Mouse (Mus musculus) bone marrow macrophage, adult 2 months (primary cell): ENCODE data around the gene Med20. TPM values are rescaled to one million over a fixed set of nuclear protein-coding genes. Genes with fewer than 3 reads are reported as not detected.

ENCODE experiments used
- H3K27ac ChIP-seq: 2 replicates; pipeline ENCODE4 v1.5.1; 2012; ENCODE audit warnings: low read depth, low read length; ENCODE audit not compliant: insufficient read depth
- H3K4me1 ChIP-seq: 2 replicates; pipeline ENCODE4 v1.6.1; 2012; ENCODE audit warnings: low read length; ENCODE audit not compliant: control insufficient read depth, insufficient read depth
- H3K4me3 ChIP-seq: 2 replicates; pipeline ENCODE4 v1.5.1; 2012; ENCODE audit warnings: mild to moderate bottlenecking, low read length, moderate library complexity; ENCODE audit not compliant: insufficient read depth
- CTCF ChIP-seq: IDR thresholded peaks from 2 replicates; pipeline ENCODE4 v1.5.1; 2012; ENCODE audit warnings: low read depth, mild to moderate bottlenecking, low read length, moderate library complexity
- POLR2A ChIP-seq: IDR thresholded peaks from 2 replicates; pipeline ENCODE4 v1.6.1; 2012; ENCODE audit warnings: mild to moderate bottlenecking, low read depth, low read length, borderline replicate concordance
- polyA plus RNA-seq: library from polyadenylated mRNA; stranded (reverse); fragments of >200 nt; gene quantifications from 2 replicates; pipeline ENCODE4 v1.2.4, GENCODE M21; 2012; ENCODE audit not compliant: missing spikeins, insufficient read depth, insufficient read length

Med20 gene
- polyA plus RNA-seq, 1 experiment, result 19.7 TPM

GRCm38 (mm10) chr17:47672311-47673111 is 61.1 kb downstream of the Med20 start:
- Histone ChIP-seq H3K4me3 (peak overlapping the region; percentile 45), H3K4me1 (peaks cover 17% of the 10 kb centered on the region), H3K27ac (no peak overlapping the region)
- TF ChIP-seq POLR2A, result no peak
- TF ChIP-seq CTCF, result no peak

Other genes with a start within 250 kb of the Med20 start
- gene Mrps10, start 242.7 kb upstream of the Med20 start, polyA plus RNA-seq, result 20.5 and 22.7 TPM in 2 replicates
- 0.99 TPM in 2 replicates for gene Guca1b, start 226.2 kb upstream of the Med20 start, polyA plus RNA-seq
- gene Guca1a, start 211.0 kb upstream of the Med20 start, polyA plus RNA-seq, result 20.0 and 22.0 TPM in 2 replicates
- 2.8 and 3.0 TPM in 2 replicates for gene AI661453, start 175.0 kb upstream of the Med20 start, polyA plus RNA-seq
- gene 1700001C19Rik, start 174.2 kb upstream of the Med20 start, polyA plus RNA-seq, result 0.34 and 0.67 TPM in 2 replicates
- 23.7 and 30.1 TPM in 2 replicates for gene Taf8, start 109.3 kb upstream of the Med20 start, polyA plus RNA-seq
- gene Ccnd3, start 106.5 kb upstream of the Med20 start, polyA plus RNA-seq, result 89.1 and 95.0 TPM in 2 replicates
- gene Bysl, start 90 bp upstream of the Med20 start, polyA plus RNA-seq, result 4.1 and 5.0 TPM in 2 replicates
- 1.2 and 3.1 TPM in 2 replicates for gene Gm20517, start within 50 bp of the Med20 start, polyA plus RNA-seq
- gene Usp49, start 19.1 kb downstream of the Med20 start, polyA plus RNA-seq, result 7.3 and 8.6 TPM in 2 replicates
- 220 TPM in 2 replicates for gene Tomm6, start 76.8 kb downstream of the Med20 start, polyA plus RNA-seq
- 3.1 and 8.4 TPM in 2 replicates for gene Frs3, start 77.4 kb downstream of the Med20 start, polyA plus RNA-seq
- 0.58 and 0.97 TPM in 2 replicates for gene Gm21981, start 82.9 kb downstream of the Med20 start, polyA plus RNA-seq
- gene Prickle4, start 83.2 kb downstream of the Med20 start, polyA plus RNA-seq, result 2.9 and 3.2 TPM in 2 replicates
- gene Pgc, start 115.3 kb downstream of the Med20 start, polyA plus RNA-seq, result not detected in 2 replicates
- 43.2 and 48.4 TPM in 2 replicates for gene Tfeb, start 125.4 kb downstream of the Med20 start, polyA plus RNA-seq
- gene Mdfi, start 223.1 kb downstream of the Med20 start, polyA plus RNA-seq, result not detected in 2 replicates